Mouse (Mus musculus) effector memory CD4-positive, alpha-beta T cell, adult 5 months (primary cell): Measurements from ENCODE around the gene Fyb. TPM values are rescaled to one million over a fixed set of nuclear protein-coding genes. Genes with fewer than 3 reads are reported as not detected.

Experiments used
- polyA plus RNA-seq: library from polyadenylated mRNA; unstranded; fragments of 100-300 nt; shearing (Covaris generic); gene quantifications from one replicate; pipeline ENCODE4 v1.2.1, GENCODE M21; 2017

Gene Fyb
- polyA plus RNA-seq = 794 TPM

DNA sequence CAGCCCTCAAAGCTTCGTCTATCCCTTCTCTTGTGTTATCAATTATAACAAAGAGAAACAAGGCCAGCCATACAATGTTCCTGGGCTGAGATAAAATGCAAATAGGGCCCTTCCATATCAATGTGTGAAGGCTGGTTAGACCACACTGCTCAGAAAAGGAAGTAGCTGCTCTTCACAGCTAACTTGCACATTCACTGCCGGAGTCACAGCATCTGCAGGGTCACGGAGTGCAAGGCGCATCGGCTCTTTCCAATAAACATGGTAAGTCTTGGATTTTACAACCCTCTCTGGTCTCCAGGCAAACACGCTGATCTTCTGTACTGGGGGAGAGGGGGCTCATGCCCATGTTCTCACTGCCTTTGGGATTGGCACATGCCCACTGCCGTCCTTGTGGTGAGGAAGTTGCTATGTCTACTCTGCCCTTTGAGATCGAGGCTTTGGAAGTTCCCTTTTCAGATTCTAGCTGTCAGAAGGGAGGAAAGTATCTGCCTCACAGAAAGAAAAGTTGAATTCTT lies at the start of gene Fyb:
Fyb (plus strand) TSS at position 201 of the 515 bp plus-strand sequence.

DNA sequence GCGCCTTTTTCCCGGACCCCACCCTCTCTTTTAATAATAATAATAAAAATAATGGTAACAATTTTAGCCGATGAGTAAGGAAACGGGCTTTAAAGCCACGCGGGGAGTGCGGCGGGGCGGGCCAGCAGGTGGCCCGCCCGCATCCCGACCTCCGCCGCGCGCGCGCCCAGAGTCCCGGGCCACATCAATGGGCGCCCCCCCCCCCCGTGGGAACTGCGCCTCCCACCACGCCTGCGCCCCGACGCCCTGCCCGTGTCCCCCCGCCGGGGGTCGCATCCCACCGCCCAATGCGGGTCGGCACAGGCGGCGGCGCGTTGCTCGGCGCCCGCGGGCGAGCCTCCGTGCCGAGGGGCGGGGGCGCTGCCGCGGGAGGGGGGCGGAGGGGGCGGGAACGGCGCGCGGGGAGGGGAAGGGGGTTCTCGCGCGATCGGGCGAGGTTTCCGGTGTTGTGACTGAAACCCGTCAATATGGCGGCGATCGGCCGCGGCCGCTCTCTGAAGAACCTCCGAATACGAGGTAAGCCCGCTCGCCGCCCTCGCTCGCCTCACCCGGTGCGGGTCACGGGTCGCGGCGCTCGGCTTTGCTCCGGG lies 185.4 kb downstream of the Fyb start, which contains the start of gene Rictor:
Rictor (plus strand) TSS at position 444 of the 590 bp plus-strand sequence.

Other genes with a start within 250 kb of the Fyb start
- not detected for gene Dab2, start 223.1 kb upstream of the Fyb start, polyA plus RNA-seq
- 0.70 TPM for gene C9, start 77.5 kb upstream of the Fyb start, polyA plus RNA-seq
- 119 TPM for gene Rictor, start 185.5 kb downstream of the Fyb start, polyA plus RNA-seq